Mouse (Mus musculus) megakaryocyte-erythroid progenitor cell, adult 5 weeks (primary cell): ENCODE results near the gene Tcl1b1. TPM values are rescaled to one million over a fixed set of nuclear protein-coding genes. Genes with fewer than 3 reads are reported as not detected.

Experiments
- polyA plus RNA-seq: library from polyadenylated mRNA; stranded (reverse); fragments of >175 nt; gene quantifications from 2 replicates; pipeline ENCODE4 v1.2.3, GENCODE M21; 2012

Gene Tcl1b1
- not detected in 2 replicates for polyA plus RNA-seq

GRCm38 (mm10) chr12:105159390-105159789, at the start of gene Tcl1b1:
TSS of gene Tcl1b1 (plus strand) at chr12:105159690.

GRCm38 (mm10) chr12:105145714-105146113, 13.8 kb upstream of the Tcl1b1 start, which contains the start of gene Tcl1b2:
TSS of gene Tcl1b2 (plus strand) at chr12:105146014.

GRCm38 (mm10) chr12:105176044-105176443, 16.6 kb downstream of the Tcl1b1 start, which contains the start of gene Tcl1b5:
TSS of gene Tcl1b5 (plus strand) at chr12:105176344.

GRCm38 (mm10) chr12:105190743-105191142, 31.3 kb downstream of the Tcl1b1 start, which contains the start of gene Tcl1b3:
TSS of gene Tcl1b3 (plus strand) at chr12:105191043.

GRCm38 (mm10) chr12:105201657-105202056, 42.2 kb downstream of the Tcl1b1 start, which contains the start of gene Tcl1b4:
TSS of gene Tcl1b4 (plus strand) at chr12:105201957.

Other genes starting within 250 kb of the Tcl1b1 start
- 24.0 and 25.7 TPM in 2 replicates for gene Syne3, start 149.9 kb upstream of the Tcl1b1 start, polyA plus RNA-seq
- gene Glrx5, start 127.0 kb upstream of the Tcl1b1 start, polyA plus RNA-seq: 81.9 and 122 TPM in 2 replicates
- not detected in 2 replicates for gene Tcl1b2, start 13.7 kb upstream of the Tcl1b1 start, polyA plus RNA-seq
- gene Tcl1b5, start 16.7 kb downstream of the Tcl1b1 start, polyA plus RNA-seq: not detected in 2 replicates
- not detected in 2 replicates for gene Tcl1b3, start 31.4 kb downstream of the Tcl1b1 start, polyA plus RNA-seq
- gene Tcl1b4, start 42.3 kb downstream of the Tcl1b1 start, polyA plus RNA-seq: not detected in 2 replicates
- not detected in 2 replicates for gene Tcl1, start 63.1 kb downstream of the Tcl1b1 start, polyA plus RNA-seq
- gene Tunar, start 174.2 kb downstream of the Tcl1b1 start, polyA plus RNA-seq: not detected in 2 replicates